Mouse (Mus musculus) stomach, postnatal 0 days (tissue): ENCODE results near the gene Elmo1.

ENCODE experiments used
- CTCF ChIP-seq: IDR thresholded peaks from 2 replicates; pipeline ENCODE4 v1.5.1; 2016; ENCODE audit warnings: antibody characterized with exemption, low read depth, mild to moderate bottlenecking, moderate library complexity
- EP300 ChIP-seq: optimal IDR thresholded peaks from 2 replicates; pipeline ENCODE3; 2016; ENCODE audit warnings: antibody characterized with exemption

GRCm38 (mm10) chr13:20061031-20061430 is 29.4 kb upstream of the Elmo1 start:
- TF ChIP-seq CTCF (no peak), EP300 (no peak)
